Comparison of ENCODE assay signal across 8 mouse cellular contexts in the genomic region with DNA sequence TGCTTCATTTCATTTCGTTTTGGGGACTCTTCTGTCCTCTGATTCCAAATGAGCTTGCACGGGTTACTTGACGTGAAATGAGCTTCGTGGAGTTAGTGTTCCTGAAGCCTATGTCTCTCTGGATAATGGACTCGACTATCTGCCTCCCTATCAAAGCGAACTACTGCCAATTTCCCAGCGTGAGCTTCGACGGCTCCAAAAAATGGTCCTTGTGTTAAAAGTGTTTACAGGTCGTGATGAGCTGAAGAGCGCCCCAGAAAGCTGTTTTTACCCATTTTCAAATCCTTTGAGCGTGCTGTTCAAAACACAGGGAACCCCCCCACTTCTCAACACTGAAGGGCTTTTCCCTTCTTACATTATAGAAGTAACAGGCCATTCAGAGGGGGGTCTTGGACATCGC. TPM values are rescaled to one million over a fixed set of nuclear protein-coding genes. Genes with fewer than 3 reads are reported as not detected.
DNase-seq lines count a peak whose midpoint lies in the region; ATAC-seq lines count a peak whose summit lies in the region.

No protein-coding gene starts in this region.

- WGBS in forebrain, embryonic 12.5 days: 4% methylated on average over 13 of the region's 13 CpGs
- 4% methylated on average over 13 of the region's 13 CpGs for WGBS in liver, embryonic 15.5 days (ENCODE audit: insufficient replicate concordance)

- peak overlapping the region; percentile 92 for H3K9ac ChIP-seq in forebrain, embryonic 12.5 days
- peak overlapping the region; percentile 81 for H3K9ac ChIP-seq in liver, embryonic 15.5 days

- peak overlapping the region; percentile 67 for H3K4me2 ChIP-seq in forebrain, embryonic 12.5 days
- peak overlapping the region; percentile 98 for H3K4me2 ChIP-seq in liver, embryonic 15.5 days

- peak overlapping the region; percentile 90 for H3K27ac ChIP-seq in forebrain, embryonic 12.5 days
- H3K27ac ChIP-seq in liver, embryonic 15.5 days (replicated peaks): peak overlapping the region; percentile 74; the same call in 1 of the 2 replicates

- H3K4me1 ChIP-seq in forebrain, embryonic 12.5 days: peaks cover 29% of the 10 kb centered on the region
- H3K4me1 ChIP-seq in liver, embryonic 15.5 days (replicated peaks): peaks cover 18% of the 10 kb centered on the region

- no peaks in the 10 kb centered on the region for H3K27me3 ChIP-seq in forebrain, embryonic 12.5 days
- H3K27me3 ChIP-seq in liver, embryonic 15.5 days: peaks cover 5% of the 10 kb centered on the region; the same call in 1 of the 2 replicates

- DNase-seq in left cerebral cortex, adult 11 months (ENCODE audit: low spot score): peak; percentile 10
- no peak for DNase-seq in left cerebral cortex, adult 9 months (ENCODE audit: low spot score in 2 of 2)
- DNase-seq in brain, adult 2 months (ENCODE audit: low read depth, low spot score): peak; percentile 65
- DNase-seq in retina, postnatal 1 day: no peak
- DNase-seq in adrenal gland, adult 8-10 months: no peak
- no peak for DNase-seq in lung, adult 18-20 months

- no peaks in the 10 kb centered on the region for H3K36me3 ChIP-seq in forebrain, embryonic 12.5 days (replicated peaks)
- no peaks in the 10 kb centered on the region for H3K36me3 ChIP-seq in liver, embryonic 15.5 days (replicated peaks)

- H3K9me3 ChIP-seq in forebrain, embryonic 12.5 days: no peaks in the 10 kb centered on the region
- no peaks in the 10 kb centered on the region for H3K9me3 ChIP-seq in liver, embryonic 15.5 days (replicated peaks)

- peak overlapping the region; percentile 84 for H3K4me3 ChIP-seq in forebrain, embryonic 12.5 days (replicated peaks)
- peak overlapping the region; percentile 91 for H3K4me3 ChIP-seq in liver, embryonic 15.5 days (replicated peaks)

- no peak for ATAC-seq in forebrain, embryonic 12.5 days (ENCODE audit: low FRiP score)
- ATAC-seq in liver, embryonic 15.5 days (ENCODE audit: insufficient read depth): no peak

RNA-seq across cellular contexts. Expression of a gene that starts 0.7 kb away (rescaled TPM):
- polyA plus RNA-seq in forebrain, embryonic 12.5 days (2016; fragmentation: Nextera tagmentation; extraction: Ambion mirVana): 32.5 and 35.4 TPM in 2 replicates
- 3.5 and 3.8 TPM in 2 replicates for polyA plus RNA-seq in liver, embryonic 15.5 days (2015; fragmentation: Nextera tagmentation; extraction: Ambion mirVana)
- total RNA-seq in adrenal gland, adult 8-10 months (2022): 10 to 100 TPM; 21.5 to 30.6 (median 24.0) TPM

Comparison
In these comparisons a context has a peak if more than half of its experiments do, and no peak if none do; other contexts are left out.
1. DNase-seq: peak in left cerebral cortex, adult 11 months (single experiment) and brain, adult 2 months (single experiment); none in left cerebral cortex, adult 9 months (0 of 2), retina, postnatal 1 day (single experiment), adrenal gland, adult 8-10 months (single experiment) and lung, adult 18-20 months (0 of 2).